Mouse (Mus musculus) liver, adult (tissue): ENCODE data around the gene H2al1e.
"Not testable (repeated sequence)": the region's sequence is repeated elsewhere in the genome, so short reads cannot be mapped to it uniquely, and the experiment has no call there.

Experiments used
- GATA4 ChIP-seq: IDR thresholded peaks from 2 replicates; pipeline ENCODE4 v1.6.1; 2014; ENCODE audit warnings: mild to moderate bottlenecking, low read length; ENCODE audit not compliant: insufficient replicate concordance

H2al1e gene

DNA sequence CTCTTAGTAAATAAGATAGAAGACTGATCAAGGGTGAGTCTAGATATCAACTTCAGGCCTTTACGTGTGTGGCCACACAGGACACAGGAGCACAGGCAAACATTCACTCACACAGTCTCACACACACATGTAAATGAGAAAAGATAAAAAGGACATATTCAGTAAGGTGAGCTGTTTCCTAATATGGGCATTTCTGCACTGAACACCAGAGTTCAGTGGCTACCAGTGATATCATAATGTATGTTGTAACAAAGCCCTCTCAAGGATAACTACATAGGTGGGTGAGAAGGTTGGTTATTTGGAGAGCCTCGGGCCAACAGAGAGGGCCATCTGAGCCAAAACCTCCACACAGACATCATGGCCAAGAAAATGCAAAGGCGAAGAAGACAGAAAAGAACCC, at the start of gene H2al1e:
Gene H2al1e, plus strand, starts transcription at position 301 of the 400 bp plus-strand sequence.
- not testable (repeated sequence) for TF ChIP-seq GATA4

DNA sequence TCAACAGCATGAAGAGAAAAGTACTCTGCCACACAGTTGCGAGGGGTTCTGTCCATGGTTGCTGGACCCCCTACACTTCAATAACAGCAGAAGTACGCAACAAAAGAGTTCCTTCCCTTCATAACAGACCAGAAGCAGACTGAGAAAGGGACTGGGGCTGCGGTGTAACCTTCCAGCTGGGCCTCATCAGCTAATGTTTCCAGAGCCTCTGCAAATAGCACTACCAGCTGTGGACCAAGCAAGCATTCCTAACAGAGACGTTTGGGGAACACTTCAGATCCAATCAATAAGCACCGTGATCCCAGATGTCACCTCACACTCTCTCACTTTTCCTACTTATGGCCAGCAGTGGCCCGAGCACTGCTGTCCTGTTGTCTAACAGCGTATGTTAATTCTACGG, 46.8 kb upstream of the H2al1e start:
- no peak for TF ChIP-seq GATA4

DNA sequence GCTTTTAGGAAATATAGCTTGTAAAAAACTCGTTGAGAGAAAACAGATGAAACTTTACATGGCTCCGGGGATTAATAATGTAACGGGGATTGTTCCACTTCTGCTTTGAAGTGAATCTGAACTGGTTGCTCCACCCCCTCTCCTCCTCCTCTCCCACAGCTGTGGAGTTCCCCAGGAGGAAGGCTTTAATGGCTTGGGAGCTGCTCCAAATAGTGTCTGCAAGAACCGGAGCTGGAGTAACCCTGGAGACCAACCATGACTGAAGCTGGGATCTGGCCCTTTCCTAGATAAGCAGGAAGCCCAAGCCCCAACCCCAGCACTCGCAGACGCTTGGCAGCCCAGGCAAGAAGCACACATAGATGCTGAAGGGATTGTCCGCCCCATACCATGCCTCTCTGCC, 43.9 kb upstream of the H2al1e start:
- TF ChIP-seq GATA4 = no peak

DNA sequence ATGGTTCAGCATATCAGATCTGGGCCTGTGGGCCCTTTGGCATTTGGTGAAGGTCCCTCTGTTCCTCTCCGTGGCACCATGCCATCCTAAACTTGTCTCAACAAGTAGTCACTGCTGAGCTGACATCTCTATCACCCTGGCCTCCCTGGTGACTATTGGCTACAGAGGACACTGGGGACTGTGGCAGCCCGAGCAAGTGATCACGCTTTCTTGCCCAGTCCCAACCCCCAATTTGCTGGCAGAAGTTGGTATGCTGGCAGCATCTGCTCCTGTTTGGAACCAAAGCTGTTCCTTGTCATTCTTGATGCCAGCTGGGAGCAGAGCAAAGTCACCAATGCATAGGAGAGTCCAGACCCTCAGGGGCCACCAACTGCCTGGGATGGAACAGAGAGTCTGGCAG, 42.7 kb upstream of the H2al1e start:
- TF ChIP-seq GATA4 = no peak

DNA sequence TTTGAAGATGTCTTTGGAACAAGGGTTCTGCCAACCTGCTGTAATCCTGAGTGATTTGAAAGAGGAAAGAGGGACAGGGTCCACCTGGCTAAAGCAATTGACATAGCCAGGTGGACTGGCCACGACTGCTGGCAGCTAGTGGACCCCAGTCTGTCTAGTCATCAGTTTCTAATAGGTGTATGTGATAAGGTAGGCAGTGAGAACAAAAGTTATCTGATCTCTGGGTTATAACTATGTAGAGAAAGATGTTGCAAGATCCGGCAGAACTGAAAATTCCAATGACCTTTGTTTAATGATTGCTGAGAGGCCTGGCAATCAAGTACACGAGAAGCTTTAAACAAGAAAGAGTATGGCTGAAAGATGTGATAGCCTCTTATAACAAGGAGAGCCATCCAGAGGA, 38.5 kb upstream of the H2al1e start:
- no peak for TF ChIP-seq GATA4

DNA sequence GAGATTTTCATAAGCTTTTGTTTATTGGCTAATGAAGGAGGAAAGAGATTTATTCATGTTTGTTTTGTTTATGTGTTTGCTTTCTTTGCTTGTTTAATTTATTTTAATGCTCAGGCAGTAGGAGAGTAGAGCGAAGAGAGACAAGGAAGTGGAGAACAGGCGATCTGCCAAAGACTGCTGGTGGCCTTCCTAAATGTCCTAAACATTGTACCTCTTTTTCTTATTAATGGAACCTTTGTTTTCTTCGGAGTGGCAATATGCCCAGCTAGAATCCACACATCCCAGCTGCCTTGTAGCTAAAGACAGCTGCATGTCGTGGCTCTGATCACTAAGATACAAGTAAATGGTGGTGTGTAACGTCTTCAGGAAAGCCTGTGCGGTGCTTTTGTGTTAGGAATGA, 34.7 kb upstream of the H2al1e start:
- TF ChIP-seq GATA4 = no peak

DNA sequence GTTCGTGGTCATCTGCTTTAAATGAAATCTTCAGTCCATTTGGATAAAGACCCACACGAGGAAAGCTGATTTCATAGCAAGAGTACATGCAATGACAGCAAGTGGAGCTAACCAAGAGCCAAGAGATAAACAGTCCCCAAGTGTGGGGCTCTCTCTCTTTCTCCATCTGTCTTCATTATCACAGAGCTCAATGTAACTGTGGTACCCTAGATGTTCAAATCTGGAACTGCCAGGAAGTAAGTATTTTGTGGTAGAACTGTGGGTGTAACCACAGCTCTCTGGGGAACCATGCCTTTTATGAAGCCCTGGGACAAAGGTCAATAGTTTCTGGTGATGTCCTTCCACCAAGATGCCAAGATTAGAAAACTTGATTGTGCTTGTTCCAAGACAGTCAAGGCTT, 31.0 kb upstream of the H2al1e start:
- no peak for TF ChIP-seq GATA4

DNA sequence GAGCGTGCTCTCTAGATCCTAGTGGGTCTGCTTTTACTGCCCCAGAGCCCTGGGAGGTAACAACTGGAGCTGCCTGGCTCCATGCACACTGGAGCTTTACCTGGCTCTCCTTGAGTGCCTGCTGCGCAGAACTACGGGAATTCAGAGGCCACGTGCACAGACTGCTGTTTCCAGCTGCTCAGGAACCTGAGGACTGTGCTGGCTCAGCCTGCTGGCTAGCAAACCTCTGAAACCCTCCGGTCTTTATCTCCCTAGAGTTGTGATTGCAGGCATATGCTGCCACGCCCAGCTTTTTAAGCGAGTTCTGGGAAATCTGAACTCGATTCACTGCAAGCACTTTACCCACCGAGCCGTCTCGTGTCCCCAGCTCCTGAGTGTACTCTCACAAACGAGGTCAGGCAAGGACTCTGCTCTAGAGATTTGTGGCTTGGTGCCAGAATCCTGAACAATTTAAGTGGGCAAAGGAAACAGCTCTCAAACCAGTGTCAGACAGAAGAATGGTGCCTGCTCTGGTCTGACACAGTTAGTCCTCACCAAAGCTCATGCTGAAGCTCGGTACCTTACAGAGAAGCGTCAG, 23.3 kb upstream of the H2al1e start:
- TF ChIP-seq GATA4 = no peak

DNA sequence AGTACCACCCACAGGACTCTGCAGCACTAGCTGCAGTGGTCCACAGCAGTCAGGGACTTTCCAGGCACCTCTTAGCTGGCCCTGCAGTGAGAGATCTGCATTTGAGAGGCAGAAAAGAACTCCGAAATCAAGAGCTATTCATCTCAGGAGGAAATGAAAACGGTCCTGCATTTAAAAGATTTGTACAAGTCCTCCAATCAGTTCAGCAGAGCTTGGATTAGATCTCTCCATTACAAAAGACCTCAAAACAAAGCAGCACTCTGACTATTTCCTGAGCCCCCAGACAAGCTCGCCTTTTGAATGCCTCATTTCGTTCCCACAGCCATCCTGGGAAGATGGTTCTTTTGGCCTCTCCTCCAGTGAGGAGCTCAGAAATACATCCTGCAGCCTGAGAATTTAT, 22.5 kb upstream of the H2al1e start:
- no peak for TF ChIP-seq GATA4

DNA sequence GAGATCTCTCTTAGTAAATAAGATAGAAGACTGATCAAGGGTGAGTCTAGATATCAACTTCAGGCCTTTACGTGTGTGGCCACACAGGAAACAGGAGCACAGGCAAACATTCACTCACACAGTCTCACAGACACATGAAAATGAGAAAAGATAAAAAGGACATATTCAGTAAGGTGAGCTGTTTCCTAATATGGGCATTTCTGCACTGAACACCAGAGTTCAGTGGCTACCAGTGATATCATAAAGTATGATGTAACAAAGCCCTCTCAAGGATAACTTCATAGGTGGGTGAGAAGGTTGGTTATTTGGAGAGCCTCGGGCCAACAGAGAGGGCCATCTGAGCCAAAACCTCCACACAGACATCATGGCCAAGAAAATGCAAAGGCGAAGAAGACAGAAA, 12.8 kb upstream of the H2al1e start, which contains the start of gene H2al1a:
Gene H2al1a, plus strand, starts transcription at position 301 of the 400 bp plus-strand sequence.
- not testable (repeated sequence) for TF ChIP-seq GATA4

DNA sequence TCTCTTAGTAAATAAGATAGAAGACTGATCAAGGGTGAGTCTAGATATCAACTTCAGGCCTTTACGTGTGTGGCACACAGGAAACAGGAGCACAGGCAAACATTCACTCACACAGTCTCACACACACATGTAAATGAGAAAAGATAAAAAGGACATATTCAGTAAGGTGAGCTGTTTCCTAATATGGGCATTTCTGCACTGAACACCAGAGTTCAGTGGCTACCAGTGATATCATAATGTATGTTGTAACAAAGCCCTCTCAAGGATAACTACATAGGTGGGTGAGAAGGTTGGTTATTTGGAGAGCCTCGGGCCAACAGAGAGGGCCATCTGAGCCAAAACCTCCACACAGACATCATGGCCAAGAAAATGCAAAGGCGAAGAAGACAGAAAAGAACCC, 9.6 kb upstream of the H2al1e start, which contains the start of gene H2al1b:
Gene H2al1b, plus strand, starts transcription at position 301 of the 400 bp plus-strand sequence.
- not testable (repeated sequence) for TF ChIP-seq GATA4

DNA sequence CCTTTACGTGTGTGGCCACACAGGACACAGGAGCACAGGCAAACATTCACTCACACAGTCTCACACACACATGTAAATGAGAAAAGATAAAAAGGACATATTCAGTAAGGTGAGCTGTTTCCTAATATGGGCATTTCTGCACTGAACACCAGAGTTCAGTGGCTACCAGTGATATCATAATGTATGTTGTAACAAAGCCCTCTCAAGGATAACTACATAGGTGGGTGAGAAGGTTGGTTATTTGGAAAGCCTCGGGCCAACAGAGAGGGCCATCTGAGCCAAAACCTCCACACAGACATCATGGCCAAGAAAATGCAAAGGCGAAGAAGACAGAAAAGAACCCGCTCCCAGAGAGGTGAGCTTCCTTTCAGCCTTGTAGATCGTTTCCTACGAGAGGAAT, 6.4 kb upstream of the H2al1e start, which contains the start of gene H2al1c:
Gene H2al1c, plus strand, starts transcription at position 301 of the 400 bp plus-strand sequence.
- not testable (repeated sequence) for TF ChIP-seq GATA4

DNA sequence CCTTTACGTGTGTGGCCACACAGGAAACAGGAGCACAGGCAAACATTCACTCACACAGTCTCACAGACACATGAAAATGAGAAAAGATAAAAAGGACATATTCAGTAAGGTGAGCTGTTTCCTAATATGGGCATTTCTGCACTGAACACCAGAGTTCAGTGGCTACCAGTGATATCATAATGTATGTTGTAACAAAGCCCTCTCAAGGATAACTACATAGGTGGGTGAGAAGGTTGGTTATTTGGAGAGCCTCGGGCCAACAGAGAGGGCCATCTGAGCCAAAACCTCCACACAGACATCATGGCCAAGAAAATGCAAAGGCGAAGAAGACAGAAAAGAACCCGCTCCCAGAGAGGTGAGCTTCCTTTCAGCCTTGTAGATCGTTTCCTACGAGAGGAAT, 3.2 kb upstream of the H2al1e start, which contains the start of gene H2al1d:
Gene H2al1d, plus strand, starts transcription at position 301 of the 400 bp plus-strand sequence.
- not testable (repeated sequence) for TF ChIP-seq GATA4

DNA sequence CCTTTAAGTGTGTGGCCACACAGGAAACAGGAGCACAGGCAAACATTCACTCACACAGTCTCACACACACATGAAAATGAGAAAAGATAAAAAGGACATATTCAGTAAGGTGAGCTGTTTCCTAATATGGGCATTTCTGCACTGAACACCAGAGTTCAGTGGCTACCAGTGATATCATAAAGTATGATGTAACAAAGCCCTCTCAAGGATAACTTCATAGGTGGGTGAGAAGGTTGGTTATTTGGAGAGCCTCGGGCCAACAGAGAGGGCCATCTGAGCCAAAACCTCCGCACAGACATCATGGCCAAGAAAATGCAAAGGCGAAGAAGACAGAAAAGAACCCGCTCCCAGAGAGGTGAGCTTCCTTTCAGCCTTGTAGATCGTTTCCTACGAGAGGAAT, 3.1 kb downstream of the H2al1e start, which contains the start of gene H2al1f:
Gene H2al1f, plus strand, starts transcription at position 301 of the 400 bp plus-strand sequence.
- not testable (repeated sequence) for TF ChIP-seq GATA4

DNA sequence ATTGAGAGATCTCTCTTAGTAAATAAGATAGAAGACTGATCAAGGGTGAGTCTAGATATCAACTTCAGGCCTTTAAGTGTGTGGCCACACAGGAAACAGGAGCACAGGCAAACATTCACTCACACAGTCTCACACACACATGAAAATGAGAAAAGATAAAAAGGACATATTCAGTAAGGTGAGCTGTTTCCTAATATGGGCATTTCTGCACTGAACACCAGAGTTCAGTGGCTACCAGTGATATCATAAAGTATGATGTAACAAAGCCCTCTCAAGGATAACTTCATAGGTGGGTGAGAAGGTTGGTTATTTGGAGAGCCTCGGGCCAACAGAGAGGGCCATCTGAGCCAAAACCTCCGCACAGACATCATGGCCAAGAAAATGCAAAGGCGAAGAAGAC, 6.2 kb downstream of the H2al1e start, which contains the start of gene H2al1g:
Gene H2al1g, plus strand, starts transcription at position 301 of the 400 bp plus-strand sequence.
- not testable (repeated sequence) for TF ChIP-seq GATA4

DNA sequence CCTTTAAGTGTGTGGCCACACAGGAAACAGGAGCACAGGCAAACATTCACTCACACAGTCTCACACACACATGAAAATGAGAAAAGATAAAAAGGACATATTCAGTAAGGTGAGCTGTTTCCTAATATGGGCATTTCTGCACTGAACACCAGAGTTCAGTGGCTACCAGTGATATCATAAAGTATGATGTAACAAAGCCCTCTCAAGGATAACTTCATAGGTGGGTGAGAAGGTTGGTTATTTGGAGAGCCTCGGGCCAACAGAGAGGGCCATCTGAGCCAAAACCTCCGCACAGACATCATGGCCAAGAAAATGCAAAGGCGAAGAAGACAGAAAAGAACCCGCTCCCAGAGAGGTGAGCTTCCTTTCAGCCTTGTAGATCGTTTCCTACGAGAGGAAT, 9.5 kb downstream of the H2al1e start, which contains the start of gene H2al1h:
Gene H2al1h, plus strand, starts transcription at position 301 of the 400 bp plus-strand sequence.
- TF ChIP-seq GATA4 = not testable (repeated sequence)

DNA sequence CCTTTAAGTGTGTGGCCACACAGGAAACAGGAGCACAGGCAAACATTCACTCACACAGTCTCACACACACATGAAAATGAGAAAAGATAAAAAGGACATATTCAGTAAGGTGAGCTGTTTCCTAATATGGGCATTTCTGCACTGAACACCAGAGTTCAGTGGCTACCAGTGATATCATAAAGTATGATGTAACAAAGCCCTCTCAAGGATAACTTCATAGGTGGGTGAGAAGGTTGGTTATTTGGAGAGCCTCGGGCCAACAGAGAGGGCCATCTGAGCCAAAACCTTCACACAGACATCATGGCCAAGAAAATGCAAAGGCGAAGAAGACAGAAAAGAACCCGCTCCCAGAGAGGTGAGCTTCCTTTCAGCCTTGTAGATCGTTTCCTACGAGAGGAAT, 12.6 kb downstream of the H2al1e start, which contains the start of gene H2al1i:
Gene H2al1i, plus strand, starts transcription at position 301 of the 400 bp plus-strand sequence.
- TF ChIP-seq GATA4 = not testable (repeated sequence)
